Mouse (Mus musculus) spleen, adult 2 months (tissue): Measurements from ENCODE around the gene Iqcg.

Source experiments
- CTCF ChIP-seq: fragments of 200-500 bp; IDR thresholded peaks from 2 replicates; pipeline ENCODE4 v1.5.1; 2011; ENCODE audit warnings: mild to moderate bottlenecking, inconsistent platforms; ENCODE audit not compliant: insufficient read depth, insufficient read length, insufficient replicate concordance; ENCODE audit errors: extremely low read depth
- POLR2A ChIP-seq: fragments of 200-500 bp; IDR thresholded peaks from 2 replicates; pipeline ENCODE4 v1.6.1; 2011; ENCODE audit warnings: low read depth, low read length, inconsistent platforms

- no peak for TF ChIP-seq POLR2A
- TF ChIP-seq CTCF: no peak
Observed at GRCm38 (mm10) chr16:33049809-33050208, 6.2 kb downstream of the Iqcg start.
